Mouse (Mus musculus): ENCODE results near the gene Ints7. TPM values are rescaled to one million over a fixed set of nuclear protein-coding genes. Genes with fewer than 3 reads are reported as not detected.

Ints7 gene
- polyA plus RNA-seq, 2 experiments, result 13.5 to 16.8 TPM

DNA sequence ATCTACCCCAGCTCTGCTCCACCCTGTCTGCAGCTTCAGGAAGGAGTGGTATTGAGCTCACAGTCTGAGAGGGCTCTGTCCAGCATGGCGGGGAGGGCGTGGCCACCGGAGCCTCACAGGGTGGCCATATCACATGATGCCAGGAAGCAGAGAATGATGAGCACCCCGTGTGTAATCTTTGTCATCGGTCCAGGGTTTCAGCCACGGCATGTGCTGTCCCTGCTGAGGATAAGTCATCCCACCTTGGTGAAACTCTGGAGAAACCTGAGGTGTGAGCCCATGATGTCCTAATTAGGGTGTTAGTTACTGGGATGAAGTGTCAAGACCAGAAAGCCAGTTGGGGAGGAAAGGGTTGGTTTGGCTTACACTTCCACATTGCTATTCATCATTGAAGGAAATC is 33.6 kb downstream of the Ints7 start:
- no peak for DNase-seq (ENCODE audit: low read depth in 3 of 3, low spot score in 3 of 3)
- Histone ChIP-seq H3K4me2 (ENCODE audit: low read depth) (no peak overlapping the region), H3K9ac (replicated peaks) (no peak overlapping the region), H3K9me3 (ENCODE audit: control insufficient read depth, low read length) (no peaks in the 10 kb centered on the region), H3K27me3 (ENCODE audit: control insufficient read depth, insufficient read depth, low read length) (no peaks in the 10 kb centered on the region), H3K4me3 (ENCODE audit: insufficient read depth in 1 of 2, low read depth in 2 of 2, low read length in 2 of 2) (no peak overlapping the region), H3K36me3 (replicated peaks; ENCODE audit: control insufficient read depth, insufficient read depth, low read depth) (peaks cover 80% of the 10 kb centered on the region), H3K27ac (no peak overlapping the region), H3K4me1 (replicated peaks; ENCODE audit: control insufficient read depth in 2 of 2, insufficient read depth in 2 of 2, low read length in 1 of 2) (no peaks in the 10 kb centered on the region)
- TF ChIP-seq EP300 (IDR thresholded peaks at IDR 0.05; ENCODE audit: low read depth) (no peak), CTCF (IDR thresholded peaks at IDR 0.05; ENCODE audit: low read depth) (no peak)
- WGBS (ENCODE audit: insufficient replicate concordance), result 70% methylated on average over 6 of the region's 6 CpGs
- ATAC-seq (ENCODE audit: insufficient read depth), result peak; percentile 37; the same call in 1 of the 2 replicates

- Histone ChIP-seq H3K4me1 (replicated peaks; ENCODE audit: control insufficient read depth in 2 of 2, insufficient read depth in 2 of 2, low read length in 1 of 2) (no peaks in the 10 kb centered on the region), H3K9ac (replicated peaks) (no peak overlapping the region), H3K4me3 (ENCODE audit: insufficient read depth in 1 of 2, low read depth in 2 of 2, low read length in 2 of 2) (no peak overlapping the region), H3K36me3 (replicated peaks; ENCODE audit: control insufficient read depth, insufficient read depth, low read depth) (peaks cover 82% of the 10 kb centered on the region), H3K27ac (no peak overlapping the region), H3K27me3 (ENCODE audit: control insufficient read depth, insufficient read depth, low read length) (no peaks in the 10 kb centered on the region), H3K9me3 (ENCODE audit: control insufficient read depth, low read length) (no peaks in the 10 kb centered on the region), H3K4me2 (ENCODE audit: low read depth) (no peak overlapping the region)
- TF ChIP-seq EP300 (IDR thresholded peaks at IDR 0.05; ENCODE audit: low read depth) (no peak), CTCF (IDR thresholded peaks at IDR 0.05; ENCODE audit: low read depth) (no peak)
- 82% methylated on average over 1 of the region's 1 CpGs for WGBS (ENCODE audit: insufficient replicate concordance)
- no peak for DNase-seq (ENCODE audit: low read depth in 3 of 3, low spot score in 3 of 3)
- no peak for ATAC-seq (ENCODE audit: insufficient read depth)
Measured at GRCm38 (mm10) chr1:191609578-191609977, 34.1 kb downstream of the Ints7 start.

- WGBS (ENCODE audit: insufficient replicate concordance), result 88% methylated on average over 7 of the region's 7 CpGs
- no peak for TF ChIP-seq EP300 (IDR thresholded peaks at IDR 0.05; ENCODE audit: low read depth)
- no peak for TF ChIP-seq CTCF (IDR thresholded peaks at IDR 0.05; ENCODE audit: low read depth)
- DNase-seq (ENCODE audit: low read depth in 3 of 3, low spot score in 3 of 3), result no peak
- H3K27me3 ChIP-seq (ENCODE audit: control insufficient read depth, insufficient read depth, low read length), result no peaks in the 10 kb centered on the region
- no peak overlapping the region for H3K9ac ChIP-seq (replicated peaks)
- H3K4me1 ChIP-seq (replicated peaks; ENCODE audit: control insufficient read depth in 2 of 2, insufficient read depth in 2 of 2, low read length in 1 of 2), result no peaks in the 10 kb centered on the region
- peaks cover 81% of the 10 kb centered on the region for H3K36me3 ChIP-seq (replicated peaks; ENCODE audit: control insufficient read depth, insufficient read depth, low read depth)
- no peak overlapping the region for H3K4me2 ChIP-seq (ENCODE audit: low read depth)
- H3K27ac ChIP-seq, result no peak overlapping the region
- no peak for ATAC-seq (ENCODE audit: insufficient read depth)
- H3K4me3 ChIP-seq (ENCODE audit: insufficient read depth in 1 of 2, low read depth in 2 of 2, low read length in 2 of 2), result no peak overlapping the region
- no peaks in the 10 kb centered on the region for H3K9me3 ChIP-seq (ENCODE audit: control insufficient read depth, low read length)
Measured at GRCm38 (mm10) chr1:191610357-191610756, 34.9 kb downstream of the Ints7 start.

DNA sequence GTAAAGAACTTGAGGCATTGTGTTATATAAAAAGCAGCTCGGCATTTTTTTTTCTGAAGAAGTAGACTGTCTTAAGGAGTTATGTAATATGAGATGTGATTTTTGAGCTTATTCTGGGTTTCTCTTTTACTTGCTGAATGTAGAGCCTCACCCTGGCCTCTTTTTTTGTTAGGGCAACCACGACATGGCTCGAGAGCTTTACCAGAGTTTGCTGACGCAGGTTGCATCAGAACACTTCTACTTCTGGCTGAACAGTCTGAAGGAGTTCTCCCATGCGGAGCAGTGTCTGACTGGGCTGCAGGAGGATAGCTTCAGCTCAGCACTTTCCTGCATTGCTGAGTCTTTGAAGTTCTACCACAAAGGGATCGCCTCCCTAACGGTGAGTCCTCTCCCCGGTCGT is 36.2 kb downstream of the Ints7 start:
- peaks cover 77% of the 10 kb centered on the region for H3K36me3 ChIP-seq (replicated peaks; ENCODE audit: control insufficient read depth, insufficient read depth, low read depth)
- DNase-seq (ENCODE audit: low read depth in 3 of 3, low spot score in 3 of 3) (no peak), ATAC-seq (ENCODE audit: insufficient read depth) (no peak)
- no peaks in the 10 kb centered on the region for H3K27me3 ChIP-seq (ENCODE audit: control insufficient read depth, insufficient read depth, low read length)
- TF ChIP-seq EP300 (IDR thresholded peaks at IDR 0.05; ENCODE audit: low read depth) (no peak), CTCF (IDR thresholded peaks at IDR 0.05; ENCODE audit: low read depth) (no peak)
- no peak overlapping the region for H3K27ac ChIP-seq
- H3K9me3 ChIP-seq (ENCODE audit: control insufficient read depth, low read length), result no peaks in the 10 kb centered on the region
- no peak overlapping the region for H3K4me2 ChIP-seq (ENCODE audit: low read depth)
- no peak overlapping the region for H3K9ac ChIP-seq (replicated peaks)
- 83% methylated on average over 9 of the region's 9 CpGs for WGBS (ENCODE audit: insufficient replicate concordance)
- H3K4me3 ChIP-seq (ENCODE audit: insufficient read depth in 1 of 2, low read depth in 2 of 2, low read length in 2 of 2), result no peak overlapping the region
- H3K4me1 ChIP-seq (replicated peaks; ENCODE audit: control insufficient read depth in 2 of 2, insufficient read depth in 2 of 2, low read length in 1 of 2), result no peaks in the 10 kb centered on the region

- 79% methylated on average over 16 of the region's 16 CpGs for WGBS (ENCODE audit: insufficient replicate concordance)
- TF ChIP-seq CTCF (IDR thresholded peaks at IDR 0.05; ENCODE audit: low read depth), result no peak
- TF ChIP-seq EP300 (IDR thresholded peaks at IDR 0.05; ENCODE audit: low read depth), result no peak
Measured at GRCm38 (mm10) chr1:191612877-191613276, 37.4 kb downstream of the Ints7 start.

More at GRCm38 (mm10) chr1:191612877-191613276, 37.4 kb downstream of the Ints7 start:
- H3K9ac ChIP-seq (replicated peaks), result no peak overlapping the region
- no peak for ATAC-seq (ENCODE audit: insufficient read depth)
- no peak overlapping the region for H3K4me2 ChIP-seq (ENCODE audit: low read depth)
- no peak overlapping the region for H3K4me3 ChIP-seq (ENCODE audit: insufficient read depth in 1 of 2, low read depth in 2 of 2, low read length in 2 of 2)
- no peaks in the 10 kb centered on the region for H3K9me3 ChIP-seq (ENCODE audit: control insufficient read depth, low read length)
- no peak for DNase-seq (ENCODE audit: low read depth in 3 of 3, low spot score in 3 of 3)
- H3K27ac ChIP-seq, result no peak overlapping the region
- peaks cover 73% of the 10 kb centered on the region for H3K36me3 ChIP-seq (replicated peaks; ENCODE audit: control insufficient read depth, insufficient read depth, low read depth)
- no peaks in the 10 kb centered on the region for H3K27me3 ChIP-seq (ENCODE audit: control insufficient read depth, insufficient read depth, low read length)
- no peaks in the 10 kb centered on the region for H3K4me1 ChIP-seq (replicated peaks; ENCODE audit: control insufficient read depth in 2 of 2, insufficient read depth in 2 of 2, low read length in 1 of 2)

Data from liver, embryonic 14.5 days (tissue).